Mouse (Mus musculus) Muller cell, postnatal 12 days (primary cell): ENCODE results near the gene Glod5.
A peak's percentile ranks its signal among the peaks of the same experiment; 100 is the strongest.
"Not testable (repeated sequence)": the region's sequence is repeated elsewhere in the genome, so short reads cannot be mapped to it uniquely, and the experiment has no call there.

Source experiments
- DNase-seq: peaks from one replicate; pipeline ENCODE4 v3.0.0-alpha.2; 2015; ENCODE audit errors: inconsistent ontology term

Gene Glod5

GRCm38 (mm10) chrX:8018286-8018685 is at the start of gene Glod5:
TSS of gene Glod5 (minus strand) at chrX:8018492.
- DNase-seq: no peak

GRCm38 (mm10) chrX:8051044-8051781 is 32.9 kb upstream of the Glod5 start:
- not testable (repeated sequence) for DNase-seq

GRCm38 (mm10) chrX:8033009-8033408 is 14.7 kb upstream of the Glod5 start:
- DNase-seq: no peak

- DNase-seq: no peak
Measured at GRCm38 (mm10) chrX:8026811-8027210, 8.5 kb upstream of the Glod5 start.

GRCm38 (mm10) chrX:8024795-8025194 is 6.5 kb upstream of the Glod5 start:
- DNase-seq: no peak

GRCm38 (mm10) chrX:8020111-8020778 is 2.0 kb upstream of the Glod5 start:
- DNase-seq: no peak

GRCm38 (mm10) chrX:8017142-8017541 is 1.1 kb downstream of the Glod5 start:
- peak; percentile 29 for DNase-seq

GRCm38 (mm10) chrX:8015675-8016074 is 2.6 kb downstream of the Glod5 start:
- not testable (repeated sequence) for DNase-seq

- DNase-seq: no peak
Measured at GRCm38 (mm10) chrX:8013569-8014314, 4.5 kb downstream of the Glod5 start.

- DNase-seq: no peak
Measured at GRCm38 (mm10) chrX:8013157-8013556, 5.1 kb downstream of the Glod5 start.

GRCm38 (mm10) chrX:8009356-8009755 is 8.9 kb downstream of the Glod5 start:
- not testable (repeated sequence) for DNase-seq

GRCm38 (mm10) chrX:8008543-8008942 is 9.7 kb downstream of the Glod5 start:
- DNase-seq: no peak

GRCm38 (mm10) chrX:8002971-8003370 is 15.3 kb downstream of the Glod5 start:
- DNase-seq: no peak

- DNase-seq: no peak
Measured at GRCm38 (mm10) chrX:8002001-8002400, 16.3 kb downstream of the Glod5 start.

GRCm38 (mm10) chrX:8000546-8001192 is 17.6 kb downstream of the Glod5 start:
- DNase-seq: peak; percentile 7

- no peak for DNase-seq
Measured at GRCm38 (mm10) chrX:7993068-7993735, 25.1 kb downstream of the Glod5 start.

- no peak for DNase-seq
Measured at GRCm38 (mm10) chrX:7992379-7993067, 25.8 kb downstream of the Glod5 start.

GRCm38 (mm10) chrX:7981368-7981767 is 36.9 kb downstream of the Glod5 start:
- no peak for DNase-seq

GRCm38 (mm10) chrX:7977892-7978291 is 40.4 kb downstream of the Glod5 start, which contains the start of gene Gata1:
TSS of gene Gata1 (minus strand) at chrX:7978071.
- no peak for DNase-seq

GRCm38 (mm10) chrX:7971292-7971691 is 47.0 kb downstream of the Glod5 start:
- no peak for DNase-seq

- DNase-seq: no peak
Measured at GRCm38 (mm10) chrX:7968899-7969298, 49.4 kb downstream of the Glod5 start.
